Mouse (Mus musculus): Measurements from ENCODE around the gene Ostf1. TPM values are rescaled to one million over a fixed set of nuclear protein-coding genes. Genes with fewer than 3 reads are reported as not detected.
A peak's percentile ranks its signal among the peaks of the same experiment; 100 is the strongest.

Ostf1 gene
- polyA plus RNA-seq, 1 experiment from 2014 or later = 45.8 TPM

- H3K27ac ChIP-seq = no peak overlapping the region
- 45% methylated on average over 4 of the region's 4 CpGs for WGBS
- H3K36me3 ChIP-seq = no peaks in the 10 kb centered on the region
- no peaks in the 10 kb centered on the region for H3K27me3 ChIP-seq
- H3K9ac ChIP-seq = no peak overlapping the region
- H3K9me3 ChIP-seq = no peaks in the 10 kb centered on the region
- no peak overlapping the region for H3K4me2 ChIP-seq (replicated peaks)
- H3K4me1 ChIP-seq = no peaks in the 10 kb centered on the region
- no peak for ATAC-seq (ENCODE audit: insufficient number of reproducible peaks, insufficient read depth, low FRiP score, low TSS enrichment)
- H3K4me3 ChIP-seq = no peak overlapping the region
Observed at GRCm38 (mm10) chr19:18643411-18643810, 11.8 kb upstream of the Ostf1 start.

- no peak for ATAC-seq (ENCODE audit: insufficient number of reproducible peaks, insufficient read depth, low FRiP score, low TSS enrichment)
- 45% methylated on average over 4 of the region's 4 CpGs for WGBS
Observed at GRCm38 (mm10) chr19:18641001-18641400, 9.4 kb upstream of the Ostf1 start.

GRCm38 (mm10) chr19:18639552-18639951 lies 7.9 kb upstream of the Ostf1 start:
- WGBS = 36% methylated on average over 2 of the region's 2 CpGs
- H3K9ac ChIP-seq = no peak overlapping the region
- no peak overlapping the region for H3K27ac ChIP-seq
- no peaks in the 10 kb centered on the region for H3K9me3 ChIP-seq
- no peaks in the 10 kb centered on the region for H3K27me3 ChIP-seq
- no peaks in the 10 kb centered on the region for H3K4me1 ChIP-seq
- no peak for ATAC-seq (ENCODE audit: insufficient number of reproducible peaks, insufficient read depth, low FRiP score, low TSS enrichment)
- H3K4me2 ChIP-seq (replicated peaks) = no peak overlapping the region
- no peak overlapping the region for H3K4me3 ChIP-seq
- no peaks in the 10 kb centered on the region for H3K36me3 ChIP-seq

More at GRCm38 (mm10) chr19:18641001-18641400, 9.4 kb upstream of the Ostf1 start:
- no peak overlapping the region for H3K9ac ChIP-seq
- H3K27me3 ChIP-seq = no peaks in the 10 kb centered on the region
- H3K4me3 ChIP-seq = no peak overlapping the region
- H3K36me3 ChIP-seq = no peaks in the 10 kb centered on the region
- no peaks in the 10 kb centered on the region for H3K4me1 ChIP-seq
- H3K9me3 ChIP-seq = no peaks in the 10 kb centered on the region
- H3K4me2 ChIP-seq (replicated peaks) = no peak overlapping the region
- no peak overlapping the region for H3K27ac ChIP-seq

GRCm38 (mm10) chr19:18638949-18639348 lies 7.3 kb upstream of the Ostf1 start:
- no peaks in the 10 kb centered on the region for H3K36me3 ChIP-seq
- H3K27me3 ChIP-seq = no peaks in the 10 kb centered on the region
- H3K4me3 ChIP-seq = no peak overlapping the region
- no peak overlapping the region for H3K27ac ChIP-seq
- no peaks in the 10 kb centered on the region for H3K4me1 ChIP-seq
- H3K9ac ChIP-seq = no peak overlapping the region
- no peaks in the 10 kb centered on the region for H3K9me3 ChIP-seq
- WGBS = 57% methylated on average over 5 of the region's 5 CpGs
- no peak overlapping the region for H3K4me2 ChIP-seq (replicated peaks)
- ATAC-seq (ENCODE audit: insufficient number of reproducible peaks, insufficient read depth, low FRiP score, low TSS enrichment) = no peak

DNA sequence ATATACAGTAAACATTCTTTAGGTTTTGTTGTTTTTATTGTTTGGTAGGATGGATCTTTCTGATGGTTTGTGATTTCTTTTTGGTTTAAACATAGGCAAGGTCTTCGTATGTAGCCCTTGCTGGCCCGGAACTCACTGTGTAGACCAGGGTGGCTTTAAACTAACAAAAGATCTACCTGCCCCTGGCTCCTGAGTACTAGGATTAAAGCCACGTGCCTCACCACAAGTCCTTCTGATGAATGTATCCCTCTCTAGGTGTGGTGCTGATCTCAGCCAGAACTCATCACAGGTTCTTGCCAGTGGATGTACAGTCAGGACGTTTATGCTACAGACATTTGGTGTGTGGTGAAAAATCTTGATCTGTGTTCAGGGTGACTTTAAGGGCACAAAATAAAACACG lies 6.3 kb upstream of the Ostf1 start:
- Histone ChIP-seq H3K4me1 (no peaks in the 10 kb centered on the region), H3K27me3 (no peaks in the 10 kb centered on the region), H3K9me3 (no peaks in the 10 kb centered on the region), H3K36me3 (no peaks in the 10 kb centered on the region), H3K4me2 (replicated peaks) (no peak overlapping the region), H3K9ac (no peak overlapping the region), H3K27ac (no peak overlapping the region), H3K4me3 (no peak overlapping the region)
- 77% methylated on average over 5 of the region's 5 CpGs for WGBS
- no peak for ATAC-seq (ENCODE audit: insufficient number of reproducible peaks, insufficient read depth, low FRiP score, low TSS enrichment)

DNA sequence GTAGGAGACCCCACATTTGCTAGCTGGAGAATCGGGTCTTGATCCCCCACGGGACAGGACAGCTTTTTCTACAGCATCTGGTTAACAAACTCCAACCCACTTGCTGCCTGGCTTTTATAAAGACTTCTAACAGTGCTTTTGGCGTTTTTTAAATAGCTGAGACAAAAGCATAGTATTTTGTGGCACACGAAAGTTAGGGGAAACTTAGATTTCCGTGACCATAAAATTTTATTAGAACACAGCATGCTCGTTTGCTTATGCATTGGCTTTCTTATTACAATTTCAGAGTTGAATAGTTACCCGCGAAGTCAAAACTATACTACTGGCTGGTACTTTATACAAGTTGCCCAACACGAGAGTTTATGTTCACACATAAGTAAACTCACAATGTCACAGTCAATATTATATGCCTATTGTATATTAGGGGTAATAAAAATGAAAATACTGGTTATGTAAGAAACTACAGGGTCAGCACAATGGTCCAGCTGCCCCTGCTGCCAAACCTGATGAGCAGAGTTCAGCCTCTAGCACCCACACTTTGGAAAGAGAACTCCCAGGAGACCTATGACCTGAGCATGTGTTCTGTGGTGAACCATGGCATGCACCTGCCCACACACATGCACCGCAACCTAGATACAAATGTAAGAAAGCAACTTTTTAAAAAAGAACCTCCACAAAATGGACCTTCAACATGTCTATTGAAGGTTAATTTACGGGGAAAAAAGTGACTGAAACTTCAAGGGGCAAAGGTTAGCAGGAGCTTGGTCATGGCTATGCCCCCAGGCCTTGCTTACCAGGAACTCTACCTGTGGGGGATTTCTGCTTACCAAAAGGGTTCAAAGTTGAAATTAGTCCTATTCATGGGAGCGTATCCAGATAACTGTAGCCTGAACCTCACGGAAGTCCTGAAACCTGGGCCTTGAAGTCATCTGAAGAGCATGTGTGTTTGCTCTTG lies 885 bp upstream of the Ostf1 start:
- H3K4me3 ChIP-seq = peak overlapping the region; percentile 77
- H3K27ac ChIP-seq = no peak overlapping the region
- peak overlapping the region; percentile 66; the same call in 1 of the 2 replicates for H3K9ac ChIP-seq
- H3K36me3 ChIP-seq = no peaks in the 10 kb centered on the region
- 0 out of 2 replicates have a peak, but pooled peaks cover 4% of the 10 kb centered on the region for H3K4me1 ChIP-seq
- 64% methylated on average over 13 of the region's 13 CpGs for WGBS
- no peak for ATAC-seq (ENCODE audit: insufficient number of reproducible peaks, insufficient read depth, low FRiP score, low TSS enrichment)
- no peaks in the 10 kb centered on the region for H3K9me3 ChIP-seq
- H3K4me2 ChIP-seq (replicated peaks) = peak overlapping the region; percentile 84
- H3K27me3 ChIP-seq = no peaks in the 10 kb centered on the region

- H3K27me3 ChIP-seq = no peaks in the 10 kb centered on the region
- H3K36me3 ChIP-seq = no peaks in the 10 kb centered on the region
- peak overlapping the region; percentile 84 for H3K4me2 ChIP-seq (replicated peaks)
- no peaks in the 10 kb centered on the region for H3K9me3 ChIP-seq
- peak overlapping the region; percentile 67 for H3K27ac ChIP-seq
- WGBS = under 1% methylated on average over 40 of the region's 40 CpGs
- 0 out of 2 replicates have a peak, but pooled peaks cover 4% of the 10 kb centered on the region for H3K4me1 ChIP-seq
- peak overlapping the region; percentile 66 for H3K9ac ChIP-seq
- peak; percentile 64 for ATAC-seq (ENCODE audit: insufficient number of reproducible peaks, insufficient read depth, low FRiP score, low TSS enrichment)
- H3K4me3 ChIP-seq = peak overlapping the region; percentile 77
Observed at GRCm38 (mm10) chr19:18631161-18631643, 421 bp downstream of the Ostf1 start.

DNA sequence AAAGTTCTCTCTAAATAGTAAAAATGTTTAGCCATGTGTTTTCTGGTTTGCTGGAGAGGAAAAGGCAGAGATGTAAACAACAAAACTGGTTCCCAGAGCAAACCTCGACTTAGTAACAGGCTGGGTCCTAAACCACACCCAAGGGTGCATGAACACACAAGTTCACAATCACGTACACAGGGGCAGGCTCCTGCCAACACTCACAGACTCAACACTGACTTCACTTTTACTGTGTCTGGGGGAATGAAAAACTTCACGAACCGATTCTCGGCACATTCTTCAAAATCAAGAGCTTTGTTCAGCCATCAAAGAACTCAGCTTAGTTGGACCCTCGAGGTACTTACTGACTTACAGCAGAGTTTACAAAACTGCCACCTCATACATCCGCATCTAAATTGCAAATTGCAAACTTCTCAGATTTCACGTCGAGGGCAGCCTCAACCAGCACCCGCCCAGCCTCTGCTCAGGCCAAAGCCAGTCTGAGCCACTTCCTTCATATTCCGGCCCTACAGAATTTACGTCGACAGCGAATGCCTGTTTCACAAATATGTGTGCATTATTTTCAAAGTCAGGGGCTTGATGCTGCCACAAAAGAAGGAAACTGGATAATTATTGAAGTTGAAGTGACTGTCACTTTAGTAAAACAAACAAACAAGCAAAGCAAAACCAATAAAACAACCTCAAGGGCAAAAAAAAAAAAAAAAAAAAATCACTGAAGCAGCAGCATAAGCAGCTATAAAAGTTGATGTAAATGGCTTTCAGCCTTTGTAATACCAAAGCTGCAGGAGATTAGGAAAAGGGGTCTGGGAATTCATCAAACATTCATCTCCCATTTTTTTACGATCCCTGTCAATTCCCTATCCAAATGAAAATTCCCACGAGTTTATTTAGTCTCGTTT lies 1.2 kb downstream of the Ostf1 start:
- 0 out of 2 replicates have a peak, but pooled peaks cover 4% of the 10 kb centered on the region for H3K4me1 ChIP-seq
- 8% methylated on average over 17 of the region's 17 CpGs for WGBS
- H3K9me3 ChIP-seq = no peaks in the 10 kb centered on the region
- 0 out of 2 replicates have a peak overlapping the region, but pooled peaks have one; percentile 67 for H3K27ac ChIP-seq
- H3K36me3 ChIP-seq = no peaks in the 10 kb centered on the region
- ATAC-seq (ENCODE audit: insufficient number of reproducible peaks, insufficient read depth, low FRiP score, low TSS enrichment) = no peak
- H3K9ac ChIP-seq = peak overlapping the region; percentile 66; the same call in 1 of the 2 replicates
- H3K4me3 ChIP-seq = peak overlapping the region; percentile 77
- H3K27me3 ChIP-seq = no peaks in the 10 kb centered on the region
- peak overlapping the region; percentile 84 for H3K4me2 ChIP-seq (replicated peaks)

GRCm38 (mm10) chr19:18629589-18629988 lies 2.0 kb downstream of the Ostf1 start:
- Histone ChIP-seq H3K9ac (no peak overlapping the region), H3K9me3 (no peaks in the 10 kb centered on the region), H3K36me3 (no peaks in the 10 kb centered on the region), H3K4me3 (no peak overlapping the region), H3K4me2 (replicated peaks) (no peak overlapping the region), H3K27me3 (no peaks in the 10 kb centered on the region), H3K4me1 (0 out of 2 replicates have a peak, but pooled peaks cover 4% of the 10 kb centered on the region), H3K27ac (no peak overlapping the region)
- no peak for ATAC-seq (ENCODE audit: insufficient number of reproducible peaks, insufficient read depth, low FRiP score, low TSS enrichment)
- WGBS = 54% methylated on average over 1 of the region's 1 CpGs

GRCm38 (mm10) chr19:18623894-18624293 lies 7.7 kb downstream of the Ostf1 start:
- Histone ChIP-seq H3K27me3 (no peaks in the 10 kb centered on the region), H3K4me2 (replicated peaks) (no peak overlapping the region), H3K4me3 (no peak overlapping the region), H3K27ac (no peak overlapping the region), H3K4me1 (0 out of 2 replicates have a peak, but pooled peaks cover 4% of the 10 kb centered on the region), H3K9me3 (no peaks in the 10 kb centered on the region), H3K9ac (no peak overlapping the region), H3K36me3 (no peaks in the 10 kb centered on the region)
- ATAC-seq (ENCODE audit: insufficient number of reproducible peaks, insufficient read depth, low FRiP score, low TSS enrichment) = no peak
- WGBS = 75% methylated on average over 2 of the region's 2 CpGs

GRCm38 (mm10) chr19:18619691-18620090 lies 11.9 kb downstream of the Ostf1 start:
- ATAC-seq (ENCODE audit: insufficient number of reproducible peaks, insufficient read depth, low FRiP score, low TSS enrichment) = no peak
- WGBS = 93% methylated on average over 1 of the region's 1 CpGs

More at GRCm38 (mm10) chr19:18619691-18620090, 11.9 kb downstream of the Ostf1 start:
- Histone ChIP-seq H3K4me2 (replicated peaks) (no peak overlapping the region), H3K27ac (no peak overlapping the region), H3K9ac (no peak overlapping the region), H3K9me3 (no peaks in the 10 kb centered on the region), H3K4me1 (0 out of 2 replicates have a peak, but pooled peaks cover 5% of the 10 kb centered on the region), H3K36me3 (no peaks in the 10 kb centered on the region), H3K27me3 (no peaks in the 10 kb centered on the region), H3K4me3 (no peak overlapping the region)

Measured in embryonic facial prominence, embryonic 12.5 days (tissue).